Mouse (Mus musculus): ENCODE measurements around the gene Noxred1. TPM values are rescaled to one million over a fixed set of nuclear protein-coding genes. Genes with fewer than 3 reads are reported as not detected.

The Noxred1 gene
- polyA plus RNA-seq, 1 experiment from 2014 or later = 0.73 TPM

GRCm38 (mm10) chr12:87266827-87267603 is 28.5 kb upstream of the Noxred1 start:
- Histone ChIP-seq H3K4me3 (replicated peaks) (peak overlapping the region; percentile 74), H3K9ac (peak overlapping the region; percentile 92), H3K9me3 (no peaks in the 10 kb centered on the region), H3K27me3 (no peaks in the 10 kb centered on the region), H3K4me1 (peaks cover 22% of the 10 kb centered on the region), H3K27ac (peak overlapping the region; percentile 90), H3K36me3 (replicated peaks) (peaks cover 47% of the 10 kb centered on the region), H3K4me2 (peak overlapping the region; percentile 74)
- under 1% methylated on average over 31 of the region's 31 CpGs for WGBS
- ATAC-seq (ENCODE audit: low FRiP score) = peak; percentile 70

GRCm38 (mm10) chr12:87266108-87266826 is 27.7 kb upstream of the Noxred1 start, which contains the start of the genes Vipas39 and Ahsa1:
Gene Vipas39 (minus strand): TSS chr12:87266256.
Gene Ahsa1 (plus strand): TSS chr12:87266479.
- Histone ChIP-seq H3K36me3 (replicated peaks) (peaks cover 47% of the 10 kb centered on the region), H3K27me3 (no peaks in the 10 kb centered on the region), H3K9ac (peak within 1 kb of the TSS; percentile 92), H3K27ac (peak within 1 kb of the TSS; percentile 90), H3K4me2 (peak within 1 kb of the TSS; percentile 74), H3K4me3 (replicated peaks) (peak within 1 kb of the TSS; percentile 74), H3K4me1 (peaks cover 22% of the 10 kb centered on the region), H3K9me3 (no peaks in the 10 kb centered on the region)
- ATAC-seq (ENCODE audit: low FRiP score) = peak; percentile 96
- WGBS = under 1% methylated on average over 31 of the region's 31 CpGs

- 28% methylated on average over 11 of the region's 11 CpGs for WGBS
Observed at GRCm38 (mm10) chr12:87265444-87265843, 26.9 kb upstream of the Noxred1 start.

GRCm38 (mm10) chr12:87260562-87260961 is 22.0 kb upstream of the Noxred1 start:
- H3K4me3 ChIP-seq (replicated peaks) = no peak overlapping the region
- no peak for ATAC-seq (ENCODE audit: low FRiP score)
- H3K9ac ChIP-seq = no peak overlapping the region
- WGBS = 96% methylated on average over 8 of the region's 8 CpGs
- H3K4me2 ChIP-seq = no peak overlapping the region
- H3K4me1 ChIP-seq = peaks cover 7% of the 10 kb centered on the region
- no peak overlapping the region for H3K27ac ChIP-seq
- H3K27me3 ChIP-seq = no peaks in the 10 kb centered on the region
- peaks cover 71% of the 10 kb centered on the region for H3K36me3 ChIP-seq (replicated peaks)
- no peaks in the 10 kb centered on the region for H3K9me3 ChIP-seq

More at GRCm38 (mm10) chr12:87265444-87265843, 26.9 kb upstream of the Noxred1 start:
- ATAC-seq (ENCODE audit: low FRiP score) = no peak
- peaks cover 46% of the 10 kb centered on the region for H3K36me3 ChIP-seq (replicated peaks)
- H3K27ac ChIP-seq = peak overlapping the region; percentile 77
- H3K9me3 ChIP-seq = no peaks in the 10 kb centered on the region
- H3K4me2 ChIP-seq = peak overlapping the region; percentile 73
- H3K27me3 ChIP-seq = no peaks in the 10 kb centered on the region
- H3K4me1 ChIP-seq = peaks cover 22% of the 10 kb centered on the region
- H3K9ac ChIP-seq = peak overlapping the region; percentile 84
- H3K4me3 ChIP-seq (replicated peaks) = peak overlapping the region; percentile 74

GRCm38 (mm10) chr12:87256629-87257028 is 18.1 kb upstream of the Noxred1 start:
- 94% methylated on average over 5 of the region's 5 CpGs for WGBS

GRCm38 (mm10) chr12:87253878-87254277 is 15.3 kb upstream of the Noxred1 start:
- ATAC-seq (ENCODE audit: low FRiP score) = no peak
- no peaks in the 10 kb centered on the region for H3K9me3 ChIP-seq
- H3K4me1 ChIP-seq = no peaks in the 10 kb centered on the region
- WGBS = 97% methylated on average over 6 of the region's 6 CpGs
- no peak overlapping the region for H3K27ac ChIP-seq
- H3K4me3 ChIP-seq (replicated peaks) = no peak overlapping the region
- H3K36me3 ChIP-seq (replicated peaks) = peaks cover 93% of the 10 kb centered on the region
- no peaks in the 10 kb centered on the region for H3K27me3 ChIP-seq
- no peak overlapping the region for H3K4me2 ChIP-seq
- no peak overlapping the region for H3K9ac ChIP-seq

More at GRCm38 (mm10) chr12:87256629-87257028, 18.1 kb upstream of the Noxred1 start:
- Histone ChIP-seq H3K27ac (no peak overlapping the region), H3K9me3 (no peaks in the 10 kb centered on the region), H3K36me3 (replicated peaks) (peaks cover 84% of the 10 kb centered on the region), H3K9ac (no peak overlapping the region), H3K4me3 (replicated peaks) (no peak overlapping the region), H3K27me3 (no peaks in the 10 kb centered on the region), H3K4me1 (no peaks in the 10 kb centered on the region), H3K4me2 (no peak overlapping the region)
- no peak for ATAC-seq (ENCODE audit: low FRiP score)

- no peak overlapping the region for H3K4me2 ChIP-seq
- H3K36me3 ChIP-seq (replicated peaks) = peaks cover 86% of the 10 kb centered on the region
- H3K9me3 ChIP-seq = no peaks in the 10 kb centered on the region
- H3K4me3 ChIP-seq (replicated peaks) = no peak overlapping the region
- no peak overlapping the region for H3K27ac ChIP-seq
- 90% methylated on average over 6 of the region's 6 CpGs for WGBS
- H3K4me1 ChIP-seq = no peaks in the 10 kb centered on the region
- no peak overlapping the region for H3K9ac ChIP-seq
- no peak for ATAC-seq (ENCODE audit: low FRiP score)
- H3K27me3 ChIP-seq = no peaks in the 10 kb centered on the region
Observed at GRCm38 (mm10) chr12:87250161-87250560, 11.6 kb upstream of the Noxred1 start.

GRCm38 (mm10) chr12:87236882-87237483 is 1.5 kb downstream of the Noxred1 start:
- Histone ChIP-seq H3K9ac (no peak overlapping the region), H3K4me1 (no peaks in the 10 kb centered on the region), H3K27me3 (no peaks in the 10 kb centered on the region), H3K36me3 (replicated peaks) (peaks cover 44% of the 10 kb centered on the region), H3K4me3 (replicated peaks) (no peak overlapping the region), H3K27ac (no peak overlapping the region), H3K9me3 (no peaks in the 10 kb centered on the region), H3K4me2 (no peak overlapping the region)
- ATAC-seq (ENCODE audit: low FRiP score) = no peak
- WGBS = 92% methylated on average over 5 of the region's 5 CpGs

- H3K9me3 ChIP-seq = no peaks in the 10 kb centered on the region
- ATAC-seq (ENCODE audit: low FRiP score) = no peak
- H3K4me3 ChIP-seq (replicated peaks) = no peak overlapping the region
- no peaks in the 10 kb centered on the region for H3K4me1 ChIP-seq
- no peak overlapping the region for H3K4me2 ChIP-seq
- H3K36me3 ChIP-seq (replicated peaks) = no peaks in the 10 kb centered on the region
- no peaks in the 10 kb centered on the region for H3K27me3 ChIP-seq
- H3K27ac ChIP-seq = no peak overlapping the region
- no peak overlapping the region for H3K9ac ChIP-seq
Observed at GRCm38 (mm10) chr12:87230379-87230895, 8.1 kb downstream of the Noxred1 start.

GRCm38 (mm10) chr12:87229633-87230032 is 8.9 kb downstream of the Noxred1 start:
- H3K4me2 ChIP-seq = no peak overlapping the region
- no peaks in the 10 kb centered on the region for H3K4me1 ChIP-seq
- H3K36me3 ChIP-seq (replicated peaks) = no peaks in the 10 kb centered on the region
- no peak overlapping the region for H3K9ac ChIP-seq
- no peaks in the 10 kb centered on the region for H3K27me3 ChIP-seq
- H3K27ac ChIP-seq = no peak overlapping the region
- 89% methylated on average over 2 of the region's 2 CpGs for whole genome bisulfite sequencing
- no peaks in the 10 kb centered on the region for H3K9me3 ChIP-seq
- no peak for ATAC-seq (ENCODE audit: low FRiP score)
- no peak overlapping the region for H3K4me3 ChIP-seq (replicated peaks)

- Histone ChIP-seq H3K4me2 (no peak overlapping the region), H3K4me1 (peaks cover 2% of the 10 kb centered on the region; the same call in 1 of the 2 replicates), H3K4me3 (replicated peaks) (no peak overlapping the region), H3K27ac (no peak overlapping the region), H3K27me3 (no peaks in the 10 kb centered on the region), H3K36me3 (replicated peaks) (no peaks in the 10 kb centered on the region), H3K9ac (no peak overlapping the region), H3K9me3 (no peaks in the 10 kb centered on the region)
- ATAC-seq (ENCODE audit: low FRiP score) = no peak
- 81% methylated on average over 7 of the region's 7 CpGs for WGBS
Observed at GRCm38 (mm10) chr12:87226801-87227200, 11.7 kb downstream of the Noxred1 start.

GRCm38 (mm10) chr12:87224950-87225349 is 13.6 kb downstream of the Noxred1 start:
- Histone ChIP-seq H3K9ac (no peak overlapping the region), H3K27ac (no peak overlapping the region), H3K4me3 (replicated peaks) (no peak overlapping the region), H3K9me3 (no peaks in the 10 kb centered on the region), H3K36me3 (replicated peaks) (no peaks in the 10 kb centered on the region), H3K27me3 (no peaks in the 10 kb centered on the region), H3K4me1 (peaks cover 2% of the 10 kb centered on the region; the same call in 1 of the 2 replicates), H3K4me2 (no peak overlapping the region)
- WGBS = 81% methylated on average over 10 of the region's 10 CpGs
- no peak for ATAC-seq (ENCODE audit: low FRiP score)

All from forebrain, embryonic 12.5 days (tissue).